Mouse (Mus musculus): ENCODE measurements around the gene Iqcd.

- no peak for TF ChIP-seq CTCF (IDR thresholded peaks at IDR 0.05)
- no peak for TF ChIP-seq EP300 (IDR thresholded peaks at IDR 0.05)
These were observed 21.5 kb upstream of the Iqcd start for GRCm38 (mm10) chr5:120567253-120567701.
